Mouse (Mus musculus): ENCODE results near the gene Srrm2.

Gene Srrm2

DNA sequence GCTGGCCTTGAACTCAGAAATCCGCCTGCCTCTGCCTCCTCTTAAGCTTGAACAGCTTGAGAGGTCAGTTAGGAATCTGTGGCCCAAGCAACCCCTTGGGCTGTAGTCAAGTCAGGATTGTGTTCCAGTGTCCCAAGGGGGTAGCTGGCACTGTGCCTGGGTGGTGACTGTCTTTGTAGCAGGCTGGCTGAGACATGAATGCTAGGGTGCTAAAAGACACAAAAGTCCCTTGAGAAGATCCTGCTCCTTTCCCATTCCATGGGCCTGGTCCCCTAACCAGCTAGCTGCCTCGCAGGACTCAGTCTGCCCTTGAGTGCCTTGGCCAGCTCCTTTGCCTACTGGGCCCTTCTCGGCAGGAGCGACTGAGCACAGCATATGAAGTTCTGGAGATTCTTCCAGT lies 72.6 kb downstream of the Srrm2 start:
- DNase-seq: no peak

DNA sequence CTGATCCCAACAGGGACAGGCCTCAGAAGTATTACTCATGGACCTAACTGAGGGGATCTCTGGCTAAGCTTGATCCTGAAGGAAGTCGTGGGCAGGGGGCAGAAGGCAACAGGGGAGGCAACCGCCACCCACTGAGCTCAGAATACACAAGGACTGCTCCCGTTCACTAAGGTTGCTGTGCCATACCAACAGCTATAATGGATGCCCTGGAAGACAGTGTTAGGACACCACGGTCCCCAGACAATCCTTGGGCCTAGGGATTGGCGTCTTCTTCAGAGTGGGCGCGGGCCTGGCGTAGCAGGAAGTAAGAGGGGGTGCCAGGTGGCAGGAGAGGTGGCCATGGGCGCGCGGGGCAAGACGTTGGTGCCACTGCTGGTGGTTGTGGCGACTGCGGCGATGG lies 77.4 kb downstream of the Srrm2 start, which contains the start of gene Prss21:
Gene Prss21, plus strand, starts transcription at position 301 of the 400 bp plus-strand sequence.
- DNase-seq: no peak

DNA sequence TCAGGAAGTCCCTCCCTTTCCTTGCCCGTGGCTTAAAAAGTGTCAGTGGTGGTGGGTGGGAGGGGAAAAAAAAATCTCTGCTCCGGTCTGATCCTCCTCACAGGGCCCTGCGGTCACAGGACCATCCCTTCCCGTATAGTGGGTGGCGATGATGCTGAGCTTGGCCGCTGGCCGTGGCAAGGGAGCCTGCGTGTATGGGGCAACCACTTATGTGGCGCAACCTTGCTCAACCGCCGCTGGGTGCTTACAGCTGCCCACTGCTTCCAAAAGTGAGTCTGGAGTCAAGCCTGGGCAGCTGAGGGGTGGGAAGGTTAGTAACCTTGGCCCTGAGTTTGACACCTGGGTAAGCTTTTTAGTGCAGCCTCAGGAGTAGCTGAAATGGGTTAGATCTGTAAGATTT lies 78.2 kb downstream of the Srrm2 start:
- DNase-seq: no peak

Data from embryo, embryonic 11 days (tissue).